In the genomic region with DNA sequence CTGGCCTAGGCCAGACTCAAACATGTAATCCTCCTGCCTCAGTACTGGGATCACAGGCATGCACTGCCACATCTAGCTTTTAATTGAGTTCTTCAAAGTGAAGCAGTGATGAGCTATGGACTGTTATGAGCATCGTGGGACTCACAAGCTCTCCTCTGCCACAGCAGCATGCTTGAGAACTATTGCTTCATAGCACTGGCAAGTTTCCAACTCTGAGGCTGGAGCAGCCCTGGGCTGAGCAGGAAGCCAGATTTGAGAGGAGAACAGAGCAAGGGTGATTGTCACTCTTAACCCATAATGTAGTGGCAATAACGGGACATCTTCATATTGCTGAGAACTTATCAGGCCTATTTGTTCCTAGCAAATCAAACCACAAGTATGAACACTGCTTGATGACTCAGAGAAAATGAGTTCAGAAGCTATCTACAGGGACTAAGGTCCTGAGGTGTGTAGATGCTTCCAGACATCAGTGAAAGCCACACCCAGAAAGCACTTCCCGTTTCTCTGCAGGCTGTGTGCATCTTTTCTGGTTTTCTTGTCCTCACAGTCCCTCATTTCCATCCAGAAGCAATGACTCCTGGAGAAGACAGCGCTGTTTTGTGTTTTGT, we compare ENCODE assay signal across 8 mouse cellular contexts. TPM values are rescaled to one million over a fixed set of nuclear protein-coding genes. Genes with fewer than 3 reads are reported as not detected.
DNase-seq lines count a peak whose midpoint lies in the region; ATAC-seq and TF ChIP-seq lines count a peak whose summit lies in the region.

No protein-coding gene starts in this region.

- no peak for TF ChIP-seq EP300 in liver, postnatal 0 days (IDR thresholded peaks at IDR 0.05; ENCODE audit: low read depth)

- no peak for TF ChIP-seq CTCF in liver, postnatal 0 days (IDR thresholded peaks at IDR 0.05; ENCODE audit: low read depth)

- no peak for ATAC-seq in embryonic facial prominence, embryonic 14.5 days (ENCODE audit: low read depth)
- ATAC-seq in heart, embryonic 12.5 days (ENCODE audit: insufficient number of reproducible peaks, low FRiP score): 0 out of 2 replicates have a peak, but pooled peaks have one; percentile 36
- ATAC-seq in liver, postnatal 0 days: peak; percentile 31; the same call in 1 of the 2 replicates

- no peak overlapping the region for H3K4me3 ChIP-seq in embryonic facial prominence, embryonic 14.5 days (ENCODE audit: low read depth, low read length)
- H3K4me3 ChIP-seq in embryonic facial prominence, embryonic 10.5 days: no peak overlapping the region
- no peak overlapping the region for H3K4me3 ChIP-seq in heart, embryonic 12.5 days
- no peak overlapping the region for H3K4me3 ChIP-seq in liver, postnatal 0 days (ENCODE audit: low read depth, low read length)

- H3K36me3 ChIP-seq in embryonic facial prominence, embryonic 14.5 days (ENCODE audit: control insufficient read depth, insufficient read depth, low read length): peaks cover 8% of the 10 kb centered on the region; the same call in 1 of the 2 replicates
- peaks cover 17% of the 10 kb centered on the region for H3K36me3 ChIP-seq in embryonic facial prominence, embryonic 10.5 days (replicated peaks)
- H3K36me3 ChIP-seq in heart, embryonic 12.5 days: peaks cover 13% of the 10 kb centered on the region
- no peaks in the 10 kb centered on the region for H3K36me3 ChIP-seq in liver, postnatal 0 days (replicated peaks; ENCODE audit: insufficient read depth, low read length)

- no peak overlapping the region for H3K4me2 ChIP-seq in embryonic facial prominence, embryonic 14.5 days (ENCODE audit: low read depth, low read length)
- H3K4me2 ChIP-seq in heart, embryonic 12.5 days: no peak overlapping the region
- no peak overlapping the region for H3K4me2 ChIP-seq in liver, postnatal 0 days (ENCODE audit: low read depth, low read length)

- H3K9me3 ChIP-seq in embryonic facial prominence, embryonic 14.5 days (ENCODE audit: control insufficient read depth, low read length): no peaks in the 10 kb centered on the region
- H3K9me3 ChIP-seq in embryonic facial prominence, embryonic 10.5 days: no peaks in the 10 kb centered on the region
- H3K9me3 ChIP-seq in heart, embryonic 12.5 days (replicated peaks): no peaks in the 10 kb centered on the region
- H3K9me3 ChIP-seq in liver, postnatal 0 days (ENCODE audit: low read length): no peaks in the 10 kb centered on the region

- peak; percentile 61 for DNase-seq in embryonic facial prominence, embryonic 14.5 days (ENCODE audit: low spot score)
- no peak for DNase-seq in embryonic facial prominence, embryonic 10.5 days (ENCODE audit: low spot score)
- peak; percentile 1 to 15 for DNase-seq in urinary bladder, adult 18-20 months (ENCODE audit: low spot score in 2 of 2)
- no peak for DNase-seq in urinary bladder, adult 2 months (ENCODE audit: low spot score)
- peak; percentile 33 for DNase-seq in liver, postnatal 0 days
- DNase-seq in urinary bladder, postnatal 36 days (ENCODE audit: low spot score in 2 of 2): peak; percentile 4 to 52
- no peak for DNase-seq in thymus, postnatal 25 days

- no peaks in the 10 kb centered on the region for H3K27me3 ChIP-seq in embryonic facial prominence, embryonic 14.5 days (replicated peaks; ENCODE audit: control insufficient read depth, insufficient read depth, low read length)
- H3K27me3 ChIP-seq in embryonic facial prominence, embryonic 10.5 days (replicated peaks; ENCODE audit: low read depth, poor library complexity, severe bottlenecking): no peaks in the 10 kb centered on the region
- no peaks in the 10 kb centered on the region for H3K27me3 ChIP-seq in heart, embryonic 12.5 days (replicated peaks)
- H3K27me3 ChIP-seq in liver, postnatal 0 days (ENCODE audit: insufficient read depth, low read length): no peaks in the 10 kb centered on the region

- WGBS in embryonic facial prominence, embryonic 14.5 days: 76% methylated on average over 4 of the region's 4 CpGs
- 86% methylated on average over 4 of the region's 4 CpGs for WGBS in embryonic facial prominence, embryonic 10.5 days
- 63% methylated on average over 4 of the region's 4 CpGs for WGBS in heart, embryonic 12.5 days
- 54% methylated on average over 4 of the region's 4 CpGs for WGBS in liver, postnatal 0 days (ENCODE audit: insufficient replicate concordance)

- H3K4me1 ChIP-seq in embryonic facial prominence, embryonic 14.5 days (ENCODE audit: control insufficient read depth, insufficient read depth, low read length): no peaks in the 10 kb centered on the region
- H3K4me1 ChIP-seq in embryonic facial prominence, embryonic 10.5 days: no peaks in the 10 kb centered on the region
- H3K4me1 ChIP-seq in heart, embryonic 12.5 days (replicated peaks): 0 out of 2 replicates have a peak, but pooled peaks cover 4% of the 10 kb centered on the region
- no peaks in the 10 kb centered on the region for H3K4me1 ChIP-seq in liver, postnatal 0 days (ENCODE audit: insufficient read depth)

- no peak overlapping the region for H3K9ac ChIP-seq in embryonic facial prominence, embryonic 14.5 days (ENCODE audit: low read depth, low read length)
- no peak overlapping the region for H3K9ac ChIP-seq in heart, embryonic 12.5 days
- H3K9ac ChIP-seq in liver, postnatal 0 days (replicated peaks): no peak overlapping the region

- no peak overlapping the region for H3K27ac ChIP-seq in embryonic facial prominence, embryonic 14.5 days (replicated peaks; ENCODE audit: low read depth, low read length)
- no peak overlapping the region for H3K27ac ChIP-seq in embryonic facial prominence, embryonic 10.5 days (replicated peaks)
- no peak overlapping the region for H3K27ac ChIP-seq in heart, embryonic 12.5 days (ENCODE audit: poor library complexity, severe bottlenecking)
- no peak overlapping the region for H3K27ac ChIP-seq in liver, postnatal 0 days (ENCODE audit: low read depth)

RNA-seq across cellular contexts. Expression of a gene that starts 37.2 kb away (rescaled TPM):
- 2.6 and 2.7 TPM in 2 replicates for polyA plus RNA-seq in embryonic facial prominence, embryonic 14.5 days (2014; fragmentation: Nextera tagmentation; extraction: Ambion mirVana)
- 2.4 and 2.5 TPM in 2 replicates for polyA plus RNA-seq in embryonic facial prominence, embryonic 10.5 days (2016; fragmentation: Nextera tagmentation; extraction: Ambion mirVana)
- 5.1 and 5.9 TPM in 2 replicates for polyA plus RNA-seq in urinary bladder, adult 2 months (2012; rRNA removed)
- 0.80 and 0.98 TPM in 2 replicates for polyA plus RNA-seq in heart, embryonic 12.5 days (2016; fragmentation: Nextera tagmentation; extraction: Ambion mirVana)
- 0.69 and 0.75 TPM in 2 replicates for polyA plus RNA-seq in liver, postnatal 0 days (2015; fragmentation: Nextera tagmentation; extraction: Ambion mirVana)

RNA-seq across cellular contexts. Expression of a gene that starts 51.7 kb away (rescaled TPM):
- polyA plus RNA-seq in embryonic facial prominence, embryonic 14.5 days (2014; fragmentation: Nextera tagmentation; extraction: Ambion mirVana): 30.5 and 37.3 TPM in 2 replicates
- 37.5 and 40.5 TPM in 2 replicates for polyA plus RNA-seq in embryonic facial prominence, embryonic 10.5 days (2016; fragmentation: Nextera tagmentation; extraction: Ambion mirVana)
- 11.7 and 14.7 TPM in 2 replicates for polyA plus RNA-seq in urinary bladder, adult 2 months (2012; rRNA removed)
- polyA plus RNA-seq in heart, embryonic 12.5 days (2016; fragmentation: Nextera tagmentation; extraction: Ambion mirVana): 38.9 and 40.0 TPM in 2 replicates
- polyA plus RNA-seq in liver, postnatal 0 days (2015; fragmentation: Nextera tagmentation; extraction: Ambion mirVana): 3.4 TPM in 2 replicates

Comparison
In these comparisons a context has a peak if more than half of its experiments do, and no peak if none do; other contexts are left out.
1. DNase-seq: peak in embryonic facial prominence, embryonic 14.5 days (single experiment), urinary bladder, adult 18-20 months (2 of 2), liver, postnatal 0 days (single experiment) and urinary bladder, postnatal 36 days (2 of 2); none in embryonic facial prominence, embryonic 10.5 days (single experiment), urinary bladder, adult 2 months (single experiment) and thymus, postnatal 25 days (single experiment).